Mouse (Mus musculus) thymus, adult 2 months (tissue): ENCODE data around the gene Hemgn.

Experiments
- CTCF ChIP-seq: fragments of 200-500 bp; IDR thresholded peaks from 2 replicates; pipeline ENCODE4 v1.5.1; 2012; ENCODE audit warnings: mild to moderate bottlenecking, control low read depth, low read length, moderate library complexity, borderline replicate concordance; ENCODE audit not compliant: control insufficient read depth, poor library complexity, insufficient read depth; ENCODE audit errors: extremely low read depth
- POLR2A ChIP-seq: fragments of 200-500 bp; IDR thresholded peaks from 2 replicates; pipeline ENCODE4 v1.6.1; 2012; ENCODE audit warnings: mild to moderate bottlenecking, low read length, control low read depth, moderate library complexity; ENCODE audit not compliant: control insufficient read depth, poor library complexity, insufficient read depth; ENCODE audit errors: extremely low read depth

- TF ChIP-seq POLR2A (no peak), CTCF (peak; percentile 70; the same call in 1 of the 2 replicates)
Observed at GRCm38 (mm10) chr4:46356351-46357133, 56.8 kb downstream of the Hemgn start.
